Mouse (Mus musculus) forebrain, embryonic 15.5 days (tissue): ENCODE measurements around the gene Fbxl14. TPM values are rescaled to one million over a fixed set of nuclear protein-coding genes. Genes with fewer than 3 reads are reported as not detected.

ENCODE experiments used
- ATAC-seq: fragments of 200-750 bp; cut with Nextera tagmentation; replicated peaks from 2 replicates; pipeline ENCODE4 v1.8.0; 2017; ENCODE audit warnings: mild to moderate bottlenecking, moderate TSS enrichment, moderate library complexity
- H3K27ac ChIP-seq: fragments of 300-500 bp; sonication (generic); replicated peaks from 2 replicates; pipeline ENCODE4 v1.5.1; 2015; ENCODE audit warnings: mild to moderate bottlenecking, inconsistent platforms
- H3K27me3 ChIP-seq: fragments of 300-500 bp; sonication (generic); 2 replicates; pipeline ENCODE4 v1.6.1; 2015; ENCODE audit warnings: inconsistent platforms
- H3K36me3 ChIP-seq: fragments of 300-500 bp; sonication (generic); 2 replicates; pipeline ENCODE4 v1.6.1; 2015; ENCODE audit warnings: mild to moderate bottlenecking, inconsistent platforms
- H3K4me1 ChIP-seq: fragments of 300-500 bp; sonication (generic); 2 replicates; pipeline ENCODE4 v1.6.1; 2015; ENCODE audit warnings: inconsistent platforms
- H3K4me2 ChIP-seq: fragments of 300-500 bp; sonication (generic); replicated peaks from 2 replicates; pipeline ENCODE4 v1.6.1; 2015; ENCODE audit warnings: mild to moderate bottlenecking, inconsistent platforms
- H3K4me3 ChIP-seq: fragments of 300-500 bp; sonication (generic); 2 replicates; pipeline ENCODE4 v1.5.1; 2015; ENCODE audit warnings: mild to moderate bottlenecking, inconsistent platforms
- H3K9ac ChIP-seq: fragments of 300-500 bp; sonication (generic); replicated peaks from 2 replicates; pipeline ENCODE4 v1.6.1; 2015; ENCODE audit warnings: mild to moderate bottlenecking, inconsistent platforms
- H3K9me3 ChIP-seq: fragments of 300-500 bp; sonication (generic); 2 replicates; pipeline ENCODE4 v1.6.1; 2016; ENCODE audit warnings: inconsistent platforms
- WGBS: fragments of 180-500 bp; shearing (Covaris S2); methylation state at CpG from one replicate; pipeline ENCODE4 v1.1.7; 2015; ENCODE audit warnings: mixed read lengths; 5-methylcytosine and 5-hydroxymethylcytosine counted together
- polyA plus RNA-seq: library from polyadenylated mRNA; unstranded; fragments of >200 nt; fragmentation: Nextera tagmentation; extraction: Ambion mirVana; gene quantifications from 2 replicates; pipeline ENCODE4 v1.2.1, GENCODE M21; 2015

The Fbxl14 gene
- polyA plus RNA-seq, 1 experiment from 2014 or later = 3.7 TPM

- Histone ChIP-seq H3K9me3 (no peaks in the 10 kb centered on the region), H3K36me3 (peaks cover 9% of the 10 kb centered on the region), H3K27ac (no peak overlapping the region), H3K4me2 (no peak overlapping the region), H3K27me3 (no peaks in the 10 kb centered on the region), H3K4me1 (peaks cover 49% of the 10 kb centered on the region), H3K4me3 (no peak overlapping the region), H3K9ac (no peak overlapping the region)
- no peak for ATAC-seq
- WGBS = 89% methylated on average over 7 of the region's 7 CpGs
These were observed 7.6 kb downstream of the Fbxl14 start for GRCm38 (mm10) chr6:119487085-119487458.

- 88% methylated on average over 9 of the region's 9 CpGs for WGBS
- Histone ChIP-seq H3K27me3 (no peaks in the 10 kb centered on the region), H3K36me3 (peaks cover 9% of the 10 kb centered on the region), H3K9me3 (no peaks in the 10 kb centered on the region), H3K4me1 (peaks cover 51% of the 10 kb centered on the region), H3K27ac (no peak overlapping the region), H3K9ac (no peak overlapping the region), H3K4me3 (no peak overlapping the region), H3K4me2 (no peak overlapping the region)
- ATAC-seq = no peak
These were observed 8.2 kb downstream of the Fbxl14 start for GRCm38 (mm10) chr6:119487619-119488018.

- ATAC-seq = 0 out of 2 replicates have a peak, but pooled peaks have one; percentile 39
- 7% methylated on average over 5 of the region's 5 CpGs for WGBS
- peaks cover 4% of the 10 kb centered on the region for H3K36me3 ChIP-seq
- H3K4me1 ChIP-seq = peaks cover 34% of the 10 kb centered on the region
- no peaks in the 10 kb centered on the region for H3K27me3 ChIP-seq
- no peak overlapping the region for H3K9ac ChIP-seq
- no peak overlapping the region for H3K4me2 ChIP-seq
- no peak overlapping the region for H3K4me3 ChIP-seq
- no peak overlapping the region for H3K27ac ChIP-seq
- H3K9me3 ChIP-seq = no peaks in the 10 kb centered on the region
These were observed 10.3 kb downstream of the Fbxl14 start for GRCm38 (mm10) chr6:119489765-119490164.

- Histone ChIP-seq H3K4me2 (peak overlapping the region; percentile 30), H3K9ac (no peak overlapping the region), H3K4me1 (peaks cover 27% of the 10 kb centered on the region), H3K27ac (no peak overlapping the region), H3K9me3 (no peaks in the 10 kb centered on the region), H3K4me3 (no peak overlapping the region), H3K36me3 (no peaks in the 10 kb centered on the region), H3K27me3 (no peaks in the 10 kb centered on the region)
- ATAC-seq = no peak; the same call in 1 of the 2 replicates
- 4% methylated on average over 11 of the region's 11 CpGs for WGBS
These were observed 11.1 kb downstream of the Fbxl14 start for GRCm38 (mm10) chr6:119490549-119490948.

- no peak overlapping the region for H3K4me3 ChIP-seq
- 20% methylated on average over 11 of the region's 11 CpGs for WGBS
- H3K4me1 ChIP-seq = peaks cover 27% of the 10 kb centered on the region
- H3K9ac ChIP-seq = no peak overlapping the region
- no peak overlapping the region for H3K27ac ChIP-seq
- H3K4me2 ChIP-seq = peak overlapping the region; percentile 30
- ATAC-seq = 0 out of 2 replicates have a peak, but pooled peaks have one; percentile 20
- no peaks in the 10 kb centered on the region for H3K9me3 ChIP-seq
- H3K27me3 ChIP-seq = no peaks in the 10 kb centered on the region
- no peaks in the 10 kb centered on the region for H3K36me3 ChIP-seq
These were observed 11.5 kb downstream of the Fbxl14 start for GRCm38 (mm10) chr6:119491006-119491405.

GRCm38 (mm10) chr6:119491997-119492629 lies 12.6 kb downstream of the Fbxl14 start:
- peak overlapping the region; percentile 28; the same call in 1 of the 2 replicates for H3K27ac ChIP-seq
- H3K9me3 ChIP-seq = no peaks in the 10 kb centered on the region
- peaks cover 27% of the 10 kb centered on the region for H3K4me1 ChIP-seq
- ATAC-seq = peak; percentile 24; the same call in 1 of the 2 replicates
- 0 out of 2 replicates have a peak overlapping the region, but pooled peaks have one; percentile 17 for H3K9ac ChIP-seq
- H3K4me2 ChIP-seq = no peak overlapping the region
- H3K4me3 ChIP-seq = no peak overlapping the region
- H3K36me3 ChIP-seq = no peaks in the 10 kb centered on the region
- 19% methylated on average over 9 of the region's 9 CpGs for WGBS
- H3K27me3 ChIP-seq = no peaks in the 10 kb centered on the region

- H3K4me1 ChIP-seq = peaks cover 27% of the 10 kb centered on the region
- no peaks in the 10 kb centered on the region for H3K9me3 ChIP-seq
- 8% methylated on average over 7 of the region's 7 CpGs for WGBS
- H3K27ac ChIP-seq = no peak overlapping the region
- no peak overlapping the region for H3K4me2 ChIP-seq
- ATAC-seq = peak; percentile 11; the same call in 1 of the 2 replicates
- H3K9ac ChIP-seq = no peak overlapping the region
- no peaks in the 10 kb centered on the region for H3K27me3 ChIP-seq
- no peak overlapping the region for H3K4me3 ChIP-seq
- H3K36me3 ChIP-seq = no peaks in the 10 kb centered on the region
These were observed 13.2 kb downstream of the Fbxl14 start for GRCm38 (mm10) chr6:119492630-119493014.

- no peaks in the 10 kb centered on the region for H3K9me3 ChIP-seq
- ATAC-seq = no peak
These were observed 19.8 kb downstream of the Fbxl14 start for GRCm38 (mm10) chr6:119499271-119499670.

GRCm38 (mm10) chr6:119500086-119500485 lies 20.6 kb downstream of the Fbxl14 start:
- no peak overlapping the region for H3K27ac ChIP-seq
- WGBS = 61% methylated on average over 5 of the region's 5 CpGs

More at GRCm38 (mm10) chr6:119499271-119499670, 19.8 kb downstream of the Fbxl14 start:
- WGBS = 20% methylated on average over 5 of the region's 5 CpGs
- Histone ChIP-seq H3K27ac (no peak overlapping the region), H3K36me3 (no peaks in the 10 kb centered on the region), H3K4me2 (no peak overlapping the region), H3K9ac (no peak overlapping the region), H3K27me3 (no peaks in the 10 kb centered on the region), H3K4me3 (no peak overlapping the region), H3K4me1 (0 out of 2 replicates have a peak, but pooled peaks cover 3% of the 10 kb centered on the region)

GRCm38 (mm10) chr6:119502031-119502430 lies 22.6 kb downstream of the Fbxl14 start:
- Histone ChIP-seq H3K27ac (no peak overlapping the region), H3K4me2 (no peak overlapping the region), H3K9me3 (no peaks in the 10 kb centered on the region), H3K9ac (no peak overlapping the region), H3K36me3 (no peaks in the 10 kb centered on the region), H3K4me1 (0 out of 2 replicates have a peak, but pooled peaks cover 3% of the 10 kb centered on the region), H3K27me3 (no peaks in the 10 kb centered on the region), H3K4me3 (no peak overlapping the region)
- 57% methylated on average over 9 of the region's 9 CpGs for WGBS
- ATAC-seq = no peak

More at GRCm38 (mm10) chr6:119500086-119500485, 20.6 kb downstream of the Fbxl14 start:
- no peak overlapping the region for H3K9ac ChIP-seq
- H3K9me3 ChIP-seq = no peaks in the 10 kb centered on the region
- H3K4me2 ChIP-seq = no peak overlapping the region
- H3K4me1 ChIP-seq = 0 out of 2 replicates have a peak, but pooled peaks cover 3% of the 10 kb centered on the region
- no peak overlapping the region for H3K4me3 ChIP-seq
- no peaks in the 10 kb centered on the region for H3K27me3 ChIP-seq
- H3K36me3 ChIP-seq = no peaks in the 10 kb centered on the region
- no peak for ATAC-seq

- Histone ChIP-seq H3K4me3 (no peak overlapping the region), H3K27me3 (no peaks in the 10 kb centered on the region), H3K36me3 (no peaks in the 10 kb centered on the region), H3K9me3 (no peaks in the 10 kb centered on the region), H3K27ac (no peak overlapping the region), H3K4me2 (no peak overlapping the region), H3K4me1 (0 out of 2 replicates have a peak, but pooled peaks cover 7% of the 10 kb centered on the region), H3K9ac (no peak overlapping the region)
- WGBS = 93% methylated on average over 8 of the region's 8 CpGs
- no peak for ATAC-seq
These were observed 25.3 kb downstream of the Fbxl14 start for GRCm38 (mm10) chr6:119504756-119505155.

- Histone ChIP-seq H3K9ac (no peak overlapping the region), H3K4me3 (no peak overlapping the region), H3K27ac (no peak overlapping the region), H3K4me2 (no peak overlapping the region), H3K9me3 (no peaks in the 10 kb centered on the region), H3K36me3 (no peaks in the 10 kb centered on the region), H3K4me1 (0 out of 2 replicates have a peak, but pooled peaks cover 7% of the 10 kb centered on the region), H3K27me3 (no peaks in the 10 kb centered on the region)
- ATAC-seq = no peak
- WGBS = 68% methylated on average over 9 of the region's 9 CpGs
These were observed 26.2 kb downstream of the Fbxl14 start for GRCm38 (mm10) chr6:119505525-119506225.
